In genomic region chr9:45221567-45221966, GRCm38 (mm10) we compare ENCODE assay signal across 8 mouse cellular contexts. TPM values are rescaled to one million over a fixed set of nuclear protein-coding genes. Genes with fewer than 3 reads are reported as not detected.
A peak's percentile ranks its signal among the peaks of the same experiment; 100 is the strongest.
DNase-seq lines count a peak whose midpoint lies in the region.

No protein-coding gene starts in this region.

- intact Hi-C loops in heart, postnatal 10 days (cut with DNase I): loop anchor here (1.0 to 2.0 kb wide), 3 partner anchors 79 to 187 kb away; no protein-coding TSS in a partner anchor

- peak; percentile 78 for DNase-seq in ES-CJ7 (ENCODE audit: low read depth, low spot score)
- peak; percentile 95 for DNase-seq in adrenal gland, postnatal 10 days
- peak; percentile 74 for DNase-seq in embryo, embryonic 11.5 days (ENCODE audit: low read depth, low spot score)
- peak; percentile 88 to 95 for DNase-seq in heart, postnatal 10 days
- DNase-seq in layer of hippocampus, adult 8-10 months (ENCODE audit: low spot score in 2 of 2): peak; percentile 78 to 96
- peak; percentile 90 for DNase-seq in lung, postnatal 25 days (ENCODE audit: low spot score)
- DNase-seq in skeletal muscle tissue, adult 2 months (ENCODE audit: low read depth, low spot score): peak; percentile 78
- DNase-seq in urinary bladder, postnatal 4 days (ENCODE audit: low spot score in 2 of 2): peak; percentile 78 to 96

RNA-seq across cellular contexts. Expression of gene Tmprss4, which starts 17.7 kb away (rescaled TPM):
- total RNA-seq in adrenal gland, postnatal 10 days (2021): not detected
- not detected for total RNA-seq in heart, postnatal 10 days (2021)
- total RNA-seq in layer of hippocampus, adult 8-10 months (2022): not detected

RNA-seq across cellular contexts. Expression of gene BC049352, which starts 39.8 kb away (rescaled TPM):
- total RNA-seq in adrenal gland, postnatal 10 days (2021): not detected
- total RNA-seq in heart, postnatal 10 days (2021): not detected
- 1 to 10 TPM in 1 of 4 experiments, under 1 TPM in 3; 0.43 to 1.0 (median 0.59) TPM for total RNA-seq in layer of hippocampus, adult 8-10 months (2022)

RNA-seq across cellular contexts. Expression of gene Il10ra, which starts 47.4 kb away (rescaled TPM):
- total RNA-seq in adrenal gland, postnatal 10 days (2021): 1 to 10 TPM; 2.6 TPM
- total RNA-seq in heart, postnatal 10 days (2021): 1 to 10 TPM; 1.3 TPM
- total RNA-seq in layer of hippocampus, adult 8-10 months (2022): 10 to 100 TPM in 1 of 4 experiments, 1 to 10 TPM in 3; 1.8 to 10.0 (median 6.1) TPM

Comparison
In these comparisons a context has a peak if more than half of its experiments do, and no peak if none do; other contexts are left out.
1. Peak in every context shown above with its lines: DNase-seq.